Mouse (Mus musculus): ENCODE measurements around the gene Tnip2. TPM values are rescaled to one million over a fixed set of nuclear protein-coding genes. Genes with fewer than 3 reads are reported as not detected.

Gene Tnip2
- total RNA-seq, 4 experiments from 2014 or later: 15.4 to 24.0 (median 20.9) TPM

GRCm38 (mm10) chr5:34523958-34524485 lies 10.2 kb upstream of the Tnip2 start:
- no peak for DNase-seq (ENCODE audit: low spot score in 2 of 2)

DNA sequence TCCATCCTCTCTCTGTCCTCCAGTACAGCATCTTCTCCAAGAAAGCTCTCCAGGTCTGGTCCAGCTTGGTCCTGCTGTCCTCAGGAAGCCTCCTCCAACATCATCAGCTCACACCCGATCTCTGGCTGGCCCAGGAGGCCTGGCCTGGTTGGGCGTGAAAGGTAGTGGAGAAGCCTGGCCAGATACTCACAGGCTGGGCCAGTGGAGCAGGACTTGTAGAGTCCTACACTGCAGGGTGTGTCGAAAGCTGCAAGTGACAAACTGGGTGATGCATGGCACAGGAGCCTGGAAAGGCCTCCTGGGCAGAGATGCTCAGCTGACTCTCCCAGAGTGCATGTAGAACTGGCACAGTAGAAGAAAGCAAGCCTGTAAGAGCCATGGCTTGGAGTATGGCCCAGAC lies 7.5 kb upstream of the Tnip2 start:
- no peak for DNase-seq (ENCODE audit: low spot score in 2 of 2)

DNA sequence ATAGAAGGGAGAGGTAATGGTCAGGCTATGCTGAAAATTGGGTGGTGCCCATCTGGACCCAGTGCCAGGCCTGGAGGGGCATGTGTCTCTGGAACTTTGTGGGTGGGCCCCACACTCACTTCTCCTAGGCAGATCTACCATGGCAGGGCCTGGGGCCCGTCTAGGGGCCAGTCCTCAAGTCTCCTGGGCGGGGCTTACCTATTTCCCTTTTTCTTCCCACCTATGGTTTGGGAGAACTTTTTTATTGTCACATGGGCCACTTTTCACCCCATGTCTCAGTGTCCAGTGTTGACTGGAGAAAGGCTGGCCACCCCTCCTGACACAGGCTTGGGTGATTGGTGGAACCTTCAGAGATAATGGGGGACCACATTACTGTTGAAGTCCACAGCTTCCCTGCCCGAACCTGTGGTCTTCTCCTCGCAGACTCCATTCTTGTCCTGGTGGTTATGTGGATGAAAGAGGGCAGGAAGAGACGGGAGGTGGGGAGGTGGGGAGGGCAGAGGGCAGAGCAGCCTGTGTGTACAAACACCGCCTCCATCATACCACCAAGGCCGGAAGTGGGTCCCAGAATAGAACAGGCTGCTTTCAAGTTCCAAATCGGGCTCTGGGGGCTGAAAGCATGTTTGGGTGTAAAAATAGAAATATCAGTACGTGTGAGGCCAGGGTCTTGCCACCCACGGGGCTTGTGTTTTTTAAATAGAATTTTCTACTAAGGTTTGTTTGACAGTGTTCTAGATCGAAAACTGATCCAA lies 6.8 kb upstream of the Tnip2 start:
- DNase-seq (ENCODE audit: low spot score in 2 of 2): no peak

DNA sequence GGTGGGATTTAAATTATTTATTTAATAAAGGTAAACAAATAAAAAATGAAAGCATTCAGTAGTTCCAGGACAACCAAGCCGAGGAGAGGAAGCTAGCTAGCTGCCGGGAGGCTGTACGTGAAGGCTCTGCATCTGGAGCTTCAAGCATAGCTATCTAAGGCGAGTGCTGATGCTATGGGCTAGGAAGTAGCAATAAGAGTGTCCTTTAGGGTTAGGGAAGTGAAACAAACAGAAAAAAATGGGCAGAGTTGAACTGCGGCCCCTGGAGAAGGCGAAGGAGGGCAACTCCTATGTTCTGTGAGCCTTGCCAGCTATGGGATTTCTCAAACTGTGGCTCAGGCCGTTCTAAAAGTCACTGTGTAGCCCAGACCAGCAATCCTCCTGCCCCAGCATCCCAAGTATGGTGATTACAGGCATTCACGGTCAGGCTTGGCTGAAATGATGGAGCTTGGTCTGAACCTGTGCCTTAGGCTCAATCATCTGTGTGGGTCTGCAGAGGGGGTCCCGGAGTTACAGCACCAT lies 5.7 kb upstream of the Tnip2 start:
- no peak for DNase-seq (ENCODE audit: low spot score in 2 of 2)

GRCm38 (mm10) chr5:34517913-34518312 lies 4.1 kb upstream of the Tnip2 start:
- peak; percentile 51 to 69 for DNase-seq (ENCODE audit: low spot score in 2 of 2)

GRCm38 (mm10) chr5:34515096-34515495 lies 1.3 kb upstream of the Tnip2 start:
- no peak for DNase-seq (ENCODE audit: low spot score in 2 of 2)

GRCm38 (mm10) chr5:34514218-34514566 lies 401 bp upstream of the Tnip2 start:
- no peak for DNase-seq (ENCODE audit: low spot score in 2 of 2)

- no peak for DNase-seq (ENCODE audit: low spot score in 2 of 2)
Observed at GRCm38 (mm10) chr5:34512486-34512885, 1.3 kb downstream of the Tnip2 start.

- no peak for DNase-seq (ENCODE audit: low spot score in 2 of 2)
Observed at GRCm38 (mm10) chr5:34502821-34503220, 11.0 kb downstream of the Tnip2 start.

- no peak for DNase-seq (ENCODE audit: low spot score in 2 of 2)
Observed at GRCm38 (mm10) chr5:34502411-34502810, 11.4 kb downstream of the Tnip2 start.

DNA sequence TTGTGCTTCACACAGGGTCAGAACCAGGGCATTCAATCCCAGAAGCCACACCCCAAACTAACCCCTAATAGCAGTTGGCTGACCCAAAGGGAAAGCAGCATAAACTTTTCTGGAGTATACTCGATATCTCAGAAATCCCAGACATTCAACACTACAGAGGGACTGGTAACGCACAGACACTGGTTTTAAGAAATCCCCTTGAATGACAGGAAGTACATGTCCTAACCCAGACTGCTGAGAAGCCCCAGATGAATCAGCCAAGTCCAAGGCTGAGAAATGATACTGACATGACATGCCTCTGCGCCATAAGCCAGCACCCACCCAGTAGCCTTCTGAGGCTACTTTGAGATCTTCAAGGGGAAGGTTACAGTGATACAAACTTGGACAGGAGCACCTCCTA lies 12.2 kb downstream of the Tnip2 start:
- DNase-seq (ENCODE audit: low spot score in 2 of 2): no peak

- no peak for DNase-seq (ENCODE audit: low spot score in 2 of 2)
Observed at GRCm38 (mm10) chr5:34500886-34501285, 12.9 kb downstream of the Tnip2 start.

DNA sequence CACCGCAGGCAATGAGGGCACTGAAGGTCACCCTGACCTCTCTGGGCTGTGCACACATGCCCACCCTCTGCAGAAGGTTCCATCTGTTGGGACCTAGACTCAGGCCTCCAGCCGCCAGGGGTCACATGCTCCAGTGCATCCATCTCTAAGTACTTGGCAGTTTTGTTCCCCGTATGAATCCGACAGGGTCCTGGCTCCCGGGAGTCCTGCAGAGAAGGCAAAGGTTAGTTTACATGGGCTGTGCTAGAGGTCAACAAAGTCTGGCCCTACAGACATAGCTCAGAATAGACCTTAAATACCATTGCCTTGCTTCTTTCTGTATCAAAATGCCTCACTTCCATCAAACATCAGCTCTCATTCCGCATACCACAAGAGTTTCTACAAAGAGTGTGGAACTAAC lies 17.0 kb downstream of the Tnip2 start:
- no peak for DNase-seq (ENCODE audit: low spot score in 2 of 2)

DNA sequence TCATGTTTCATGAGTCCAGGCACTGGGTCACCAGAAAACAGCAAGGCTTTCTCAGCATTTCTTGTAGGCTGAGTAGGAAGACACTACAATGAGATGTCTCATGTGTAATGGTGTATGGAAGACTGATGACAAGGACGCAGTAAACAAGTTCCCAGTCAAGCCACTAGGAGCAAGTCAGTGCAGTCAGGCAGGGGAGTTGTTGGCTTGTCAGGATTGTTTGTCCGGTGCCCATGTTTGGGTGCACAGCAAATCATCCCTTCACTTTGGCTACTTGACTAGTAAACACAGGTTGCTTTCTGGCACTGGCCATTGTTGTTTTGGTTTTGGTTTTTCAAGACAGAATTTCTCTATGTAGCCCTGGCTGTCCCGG lies 24.4 kb downstream of the Tnip2 start:
- DNase-seq (ENCODE audit: low spot score in 2 of 2): no peak

- DNase-seq (ENCODE audit: low spot score in 2 of 2): no peak
Observed at GRCm38 (mm10) chr5:34488741-34489417, 24.9 kb downstream of the Tnip2 start.

DNA sequence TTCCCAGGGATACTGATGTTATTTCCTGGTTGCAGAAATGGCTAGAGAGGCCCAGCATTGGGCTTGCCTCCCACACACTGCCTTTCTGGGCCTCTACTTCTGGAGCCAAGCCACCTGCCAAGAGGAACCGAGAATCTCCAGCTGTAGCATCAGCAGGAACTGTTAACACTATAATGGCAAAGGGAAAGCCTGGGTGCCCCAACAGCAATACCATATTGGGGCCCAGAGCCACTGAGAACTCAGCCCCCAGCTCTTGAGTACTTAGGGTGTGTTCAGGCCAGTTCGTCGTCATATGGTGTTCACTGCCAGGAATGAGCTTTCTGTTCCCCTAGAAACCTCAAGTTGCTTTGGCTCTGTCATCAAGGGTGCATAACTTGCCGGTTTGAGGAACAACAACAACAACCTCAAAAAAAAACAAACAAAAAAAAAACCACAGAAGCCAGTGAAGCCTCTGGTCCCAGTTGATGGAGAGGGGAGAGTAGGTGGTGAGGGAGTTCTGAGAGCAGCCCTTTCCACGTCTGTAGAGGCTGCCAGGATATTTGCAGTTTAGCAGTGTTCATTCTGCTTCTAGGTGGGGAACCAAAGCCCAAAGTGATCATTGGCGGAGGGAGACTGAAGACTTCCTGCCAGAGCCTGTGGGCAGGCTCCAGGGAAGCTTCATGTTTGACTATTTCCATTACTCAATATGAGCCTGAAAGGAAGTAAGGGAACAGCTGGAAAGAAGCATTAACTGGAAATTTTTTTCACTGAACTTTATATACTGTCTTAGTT lies 26.3 kb downstream of the Tnip2 start:
- no peak for DNase-seq (ENCODE audit: low spot score in 2 of 2)

GRCm38 (mm10) chr5:34485731-34486130 lies 28.1 kb downstream of the Tnip2 start:
- no peak for DNase-seq (ENCODE audit: low spot score in 2 of 2)

GRCm38 (mm10) chr5:34480926-34481325 lies 32.9 kb downstream of the Tnip2 start:
- no peak for DNase-seq (ENCODE audit: low spot score in 2 of 2)

DNA sequence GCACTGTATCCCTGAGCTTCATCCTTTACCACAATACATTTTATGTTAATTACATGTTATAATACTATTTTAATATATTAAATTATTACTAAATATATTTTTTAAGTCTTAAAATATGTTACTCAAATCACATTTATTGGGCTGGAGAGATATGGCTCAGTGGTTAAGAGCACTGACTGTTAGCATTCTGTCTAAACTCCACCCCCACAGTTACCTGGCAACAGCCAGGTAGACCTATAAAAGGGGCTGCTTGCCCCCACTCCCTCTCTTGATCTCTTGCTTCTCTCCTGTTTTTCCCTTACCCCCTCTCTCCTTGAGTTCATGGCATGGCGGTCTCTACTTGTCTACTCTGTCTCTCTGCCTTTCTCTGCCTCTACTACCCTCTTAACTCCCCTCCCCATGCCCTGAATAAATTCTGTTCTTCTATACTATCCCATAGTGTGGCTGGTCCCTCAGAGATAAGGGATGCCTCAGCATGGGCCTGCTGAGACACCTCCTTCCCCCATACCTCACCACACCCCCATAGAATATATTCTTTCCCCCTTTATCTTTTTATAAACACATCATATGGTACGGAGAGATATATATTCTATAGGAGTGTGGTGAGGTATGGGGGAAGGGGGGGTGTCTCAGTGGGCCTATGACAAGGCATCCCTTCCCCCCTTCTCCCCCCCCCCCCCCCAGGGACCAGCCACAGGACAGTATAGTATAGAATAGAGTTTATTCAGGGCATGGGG lies 45.6 kb downstream of the Tnip2 start:
- no peak for DNase-seq (ENCODE audit: low spot score in 2 of 2)

GRCm38 (mm10) chr5:34466648-34467047 lies 47.1 kb downstream of the Tnip2 start:
- no peak for DNase-seq (ENCODE audit: low spot score in 2 of 2)

GRCm38 (mm10) chr5:34466079-34466478 lies 47.7 kb downstream of the Tnip2 start:
- DNase-seq (ENCODE audit: low spot score in 2 of 2): no peak
